Mouse (Mus musculus) CH12.LX (cell line): Measurements from ENCODE around the gene Wwc2.

ENCODE experiments used
- POLR2A ChIP-seq: IDR thresholded peaks from 2 replicates; pipeline ENCODE4 v1.6.1; 2011; ENCODE audit warnings: low read depth, mild to moderate bottlenecking, improper control_type of control experiment, low read length
- ZMIZ1 ChIP-seq: IDR thresholded peaks from 2 replicates; pipeline ENCODE4 v1.6.1; 2012; ENCODE audit warnings: low read depth, mild to moderate bottlenecking, inconsistent platforms, low read length, improper control_type of control experiment

GRCm38 (mm10) chr8:47851824-47852502, 138.8 kb downstream of the Wwc2 start:
- TF ChIP-seq ZMIZ1 (no peak), POLR2A (no peak)
